Mouse (Mus musculus): ENCODE results near the gene Strap.

The Strap gene

GRCm38 (mm10) chr6:137734846-137735609 lies at the start of gene Strap:
Gene Strap, plus strand, starts transcription at chr6:137735078.
- DNase-seq: peak; percentile 96

DNA sequence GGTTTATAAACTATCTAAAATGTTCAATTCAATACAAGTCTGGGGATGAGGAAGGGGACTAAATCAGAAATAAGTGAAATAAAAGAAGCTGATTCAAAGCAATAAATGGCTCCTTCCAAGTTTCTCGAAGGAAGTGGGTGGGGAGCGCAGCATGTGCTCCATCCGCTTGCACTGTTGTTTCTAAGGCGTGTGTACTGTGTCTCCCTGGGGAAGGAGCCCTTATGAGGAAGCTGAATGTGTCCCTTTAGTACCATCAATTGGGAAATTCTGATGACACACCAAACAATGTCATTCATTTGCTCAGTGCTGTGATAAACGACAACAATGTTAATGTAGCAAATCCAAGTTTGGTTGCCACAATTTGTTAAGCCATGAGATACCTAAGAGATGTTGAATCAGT lies 47.2 kb upstream of the Strap start:
- no peak for DNase-seq

DNA sequence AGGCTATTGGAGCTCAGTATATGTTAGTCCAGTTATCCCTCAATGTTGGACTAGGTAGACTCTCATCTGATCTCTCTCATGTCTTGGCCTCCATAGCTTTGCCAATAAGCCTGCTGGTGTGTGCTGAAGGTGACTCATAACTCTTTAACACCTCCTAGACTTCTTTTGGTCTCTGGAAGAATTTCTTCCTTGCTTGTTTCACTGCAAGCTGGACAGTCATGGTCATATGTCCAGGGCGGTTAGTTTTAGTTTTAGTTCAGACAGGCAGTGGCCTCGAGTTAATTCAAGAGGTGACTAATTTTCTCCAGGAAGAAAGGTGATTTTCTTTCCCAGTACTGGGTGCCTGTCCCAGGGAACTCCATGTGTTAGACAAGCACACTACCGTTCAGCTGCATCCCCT lies 46.8 kb upstream of the Strap start:
- no peak for DNase-seq

GRCm38 (mm10) chr6:137688506-137689105 lies 46.3 kb upstream of the Strap start:
- DNase-seq: peak; percentile 21

DNA sequence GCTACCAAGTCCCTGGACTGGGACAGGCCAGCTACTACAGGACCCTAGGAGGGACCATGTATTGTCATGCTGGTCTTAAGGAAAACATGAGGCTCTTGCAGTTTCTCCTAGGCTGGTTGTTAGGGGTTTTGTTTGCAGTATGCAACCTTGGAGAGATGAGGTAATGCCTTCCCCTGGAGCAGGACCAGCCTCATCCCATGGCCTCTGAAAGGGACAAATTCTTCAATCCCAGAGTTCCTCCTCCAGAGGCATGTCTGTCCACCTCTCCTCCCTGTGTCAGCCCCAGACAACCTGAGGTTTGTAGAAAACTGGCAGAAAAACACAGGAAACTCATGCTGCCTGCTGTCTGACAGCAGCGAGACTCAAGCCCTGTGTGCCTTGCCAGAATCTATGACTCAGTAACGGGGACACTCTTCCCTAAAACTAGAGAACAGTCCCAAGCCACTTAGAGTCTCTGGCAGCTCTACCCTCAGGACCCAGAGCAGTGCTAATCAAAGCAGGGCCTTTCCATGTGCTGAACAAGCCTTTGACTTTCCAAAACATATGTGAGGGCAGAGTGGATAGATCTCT lies 44.2 kb upstream of the Strap start:
- no peak for DNase-seq

- no peak for DNase-seq
Measured at GRCm38 (mm10) chr6:137694310-137694709, 40.6 kb upstream of the Strap start.

GRCm38 (mm10) chr6:137695046-137695445 lies 39.8 kb upstream of the Strap start:
- DNase-seq: no peak

DNA sequence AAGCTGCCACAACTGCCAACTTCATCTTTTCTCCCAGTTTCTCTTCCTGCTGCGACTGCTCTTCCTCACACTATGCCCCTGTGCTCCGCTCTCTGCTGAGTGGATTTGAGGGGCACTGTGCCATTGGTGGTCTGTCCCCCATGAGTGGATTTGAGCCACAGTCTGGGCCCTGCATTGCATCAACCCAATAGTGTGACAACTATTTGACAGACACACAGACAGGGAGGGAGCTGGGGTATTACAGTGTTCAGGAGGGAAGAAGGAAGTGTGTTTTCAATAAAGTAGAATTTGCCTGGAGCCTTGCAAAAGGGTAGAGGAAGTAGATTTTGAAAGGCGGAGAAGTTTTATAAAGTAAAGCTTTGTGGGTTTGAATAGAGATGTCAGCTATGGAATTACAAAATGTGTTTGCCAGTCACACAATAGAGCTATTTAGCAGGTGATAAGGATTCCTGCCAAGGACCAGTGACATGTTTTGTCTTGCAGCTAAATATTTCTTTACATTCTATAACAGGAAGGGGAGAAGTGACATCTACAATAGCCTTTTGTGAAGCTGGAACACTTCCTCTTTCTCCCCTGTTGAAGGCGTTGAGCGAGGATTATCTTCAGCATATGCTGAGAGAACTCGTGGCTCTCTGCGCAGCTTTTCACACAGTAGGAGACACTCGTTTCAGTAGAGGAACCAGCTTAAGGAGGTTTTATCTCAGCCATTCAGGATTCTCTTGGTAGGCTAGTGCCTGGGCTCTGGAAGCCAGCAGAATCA lies 38.3 kb upstream of the Strap start:
- DNase-seq: no peak

DNA sequence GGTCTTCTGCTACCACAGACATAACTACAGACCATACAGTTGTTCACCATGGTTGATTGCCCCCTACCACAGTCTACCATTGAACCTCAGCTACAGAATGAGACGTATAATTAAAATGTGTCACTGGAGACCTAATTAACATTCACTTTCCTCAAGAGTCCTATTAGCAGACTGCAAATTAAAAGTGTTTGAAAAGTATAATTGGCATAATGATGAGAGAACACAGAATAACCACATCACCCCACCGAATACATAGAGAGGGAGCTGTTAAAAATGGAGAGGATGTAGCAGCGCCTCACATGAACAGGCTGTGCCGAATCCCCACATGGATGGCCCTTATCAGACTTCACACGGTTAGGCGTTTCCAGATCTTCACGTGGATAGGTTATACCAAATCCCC lies 35.4 kb upstream of the Strap start:
- DNase-seq: no peak

GRCm38 (mm10) chr6:137702186-137702585 lies 32.7 kb upstream of the Strap start:
- no peak for DNase-seq

GRCm38 (mm10) chr6:137702918-137703317 lies 32.0 kb upstream of the Strap start:
- DNase-seq: peak; percentile 44

GRCm38 (mm10) chr6:137703431-137703830 lies 31.4 kb upstream of the Strap start:
- no peak for DNase-seq

GRCm38 (mm10) chr6:137704300-137704939 lies 30.5 kb upstream of the Strap start:
- DNase-seq: peak; percentile 37

DNA sequence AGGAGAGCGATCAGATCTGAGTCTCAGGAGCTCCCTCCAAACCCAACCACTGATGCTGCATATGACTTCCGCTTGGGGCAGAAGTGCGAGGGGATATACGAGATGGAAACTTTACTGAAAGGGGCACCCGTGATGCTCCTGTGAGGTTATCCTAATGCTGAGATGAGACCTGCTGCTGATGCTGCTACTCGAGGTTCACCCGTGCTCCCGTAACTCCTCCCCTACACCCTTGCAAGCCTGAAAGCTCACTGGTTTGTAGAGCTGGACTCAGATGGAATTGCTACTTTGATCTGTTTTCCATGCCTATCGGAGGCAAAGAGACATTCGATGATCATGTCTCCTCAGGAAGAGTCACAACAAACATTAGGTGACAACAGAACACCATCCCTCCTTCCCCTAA lies 28.7 kb upstream of the Strap start:
- DNase-seq: no peak

DNA sequence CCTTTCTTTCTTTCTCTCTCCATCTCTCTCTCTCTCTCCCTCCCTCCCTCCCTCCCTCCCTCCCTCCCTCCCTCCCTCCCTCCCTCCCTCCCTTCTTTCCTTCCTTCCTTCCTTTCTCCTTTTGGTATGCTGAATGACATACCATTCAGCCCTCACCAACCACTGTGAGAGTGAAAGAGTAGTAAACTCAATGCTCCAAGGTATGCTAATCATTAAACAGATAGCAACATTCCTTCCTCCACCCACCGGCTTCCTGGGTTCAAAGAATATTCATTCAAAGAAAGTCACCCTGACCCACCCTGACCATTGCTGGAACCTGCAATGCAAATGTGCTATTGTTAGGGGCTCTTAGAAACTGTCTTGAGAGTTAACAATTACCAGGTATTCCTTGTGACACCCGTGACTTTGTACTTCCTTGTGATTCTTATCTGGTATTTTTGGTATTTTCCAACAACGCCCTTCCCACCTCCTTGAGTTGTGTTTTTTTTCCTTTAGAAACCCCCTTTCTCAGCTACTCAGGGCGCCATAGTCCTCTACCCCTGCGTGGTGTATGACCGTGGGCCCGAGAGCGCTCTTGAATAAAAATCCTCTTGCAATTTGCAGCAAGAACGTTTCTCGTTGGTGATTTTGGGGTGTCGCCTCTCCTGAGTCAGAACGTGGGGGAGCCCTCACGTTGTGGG lies 26.0 kb upstream of the Strap start:
- DNase-seq: peak; percentile 5

GRCm38 (mm10) chr6:137710179-137711037 lies 24.5 kb upstream of the Strap start:
- no peak for DNase-seq

GRCm38 (mm10) chr6:137712654-137713309 lies 22.1 kb upstream of the Strap start:
- no peak for DNase-seq

DNA sequence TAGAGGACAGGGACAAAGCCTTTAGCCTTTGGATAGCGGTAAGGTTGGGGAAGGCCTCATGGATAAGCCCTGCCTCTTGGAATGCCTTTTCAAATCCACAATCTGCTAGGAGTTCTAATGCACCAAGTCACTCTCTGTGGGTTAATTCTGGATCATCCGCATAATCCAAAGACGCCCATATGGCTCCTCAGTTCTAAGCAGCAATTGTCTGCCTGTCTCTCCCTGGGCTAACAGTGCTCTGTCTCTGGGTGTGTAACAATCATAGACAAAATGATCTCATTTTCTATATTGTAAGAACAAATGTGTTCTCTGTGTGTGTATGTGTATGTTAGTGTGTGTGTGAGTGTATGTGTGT lies 21.6 kb upstream of the Strap start:
- DNase-seq: no peak

DNA sequence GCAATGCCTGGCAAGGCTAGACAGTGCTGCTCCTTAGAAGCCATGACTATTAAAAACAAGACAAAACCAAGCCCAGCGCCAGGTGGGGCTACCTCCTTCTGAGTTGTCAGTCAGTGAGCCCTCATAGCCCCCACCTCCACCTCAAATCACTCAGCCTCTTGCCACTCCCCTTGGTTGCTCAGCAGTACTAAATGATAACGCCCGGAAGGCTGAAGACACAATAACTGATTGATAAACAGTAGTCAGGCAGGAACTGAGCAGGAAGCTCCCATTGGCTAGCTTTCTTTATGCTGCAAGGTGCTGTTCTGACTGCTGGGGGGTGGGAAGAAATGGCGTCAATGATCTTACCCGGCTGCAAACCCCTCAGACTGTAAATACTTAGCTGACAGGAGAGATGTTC lies 18.1 kb upstream of the Strap start:
- DNase-seq: no peak

GRCm38 (mm10) chr6:137722220-137722931 lies 12.5 kb upstream of the Strap start:
- DNase-seq: no peak

Measured in kidney, postnatal 14 days (tissue).